Mouse (Mus musculus) hindbrain, embryonic 14.5 days (tissue): ENCODE measurements around the gene Vstm5. TPM values are rescaled to one million over a fixed set of nuclear protein-coding genes. Genes with fewer than 3 reads are reported as not detected.

Experiments
- polyA plus RNA-seq: library from polyadenylated mRNA; unstranded; fragments of >200 nt; fragmentation: Nextera tagmentation; extraction: Ambion mirVana; gene quantifications from 2 replicates; pipeline ENCODE4 v1.2.1, GENCODE M21; 2014

Gene Vstm5
- polyA plus RNA-seq, 1 experiment from 2014 or later: 30.5 TPM

Other genes with a start within 250 kb of the Vstm5 start
- gene Panx1, start 193.6 kb upstream of the Vstm5 start, polyA plus RNA-seq: 197 and 225 TPM in 2 replicates
- gene Hephl1, start 126.9 kb upstream of the Vstm5 start, polyA plus RNA-seq: not detected in 2 replicates
- gene Med17, start 40.9 kb downstream of the Vstm5 start, polyA plus RNA-seq: 33.0 and 40.2 TPM in 2 replicates
- 41.3 and 43.1 TPM in 2 replicates for gene Taf1d, start 67.2 kb downstream of the Vstm5 start, polyA plus RNA-seq
- gene 4931406C07Rik, start 67.4 kb downstream of the Vstm5 start, polyA plus RNA-seq: 10.8 and 12.2 TPM in 2 replicates
- gene Cep295, start 118.7 kb downstream of the Vstm5 start, polyA plus RNA-seq: 16.1 and 16.4 TPM in 2 replicates